ENCODE assay signal across 9 mouse cellular contexts in the genomic region with DNA sequence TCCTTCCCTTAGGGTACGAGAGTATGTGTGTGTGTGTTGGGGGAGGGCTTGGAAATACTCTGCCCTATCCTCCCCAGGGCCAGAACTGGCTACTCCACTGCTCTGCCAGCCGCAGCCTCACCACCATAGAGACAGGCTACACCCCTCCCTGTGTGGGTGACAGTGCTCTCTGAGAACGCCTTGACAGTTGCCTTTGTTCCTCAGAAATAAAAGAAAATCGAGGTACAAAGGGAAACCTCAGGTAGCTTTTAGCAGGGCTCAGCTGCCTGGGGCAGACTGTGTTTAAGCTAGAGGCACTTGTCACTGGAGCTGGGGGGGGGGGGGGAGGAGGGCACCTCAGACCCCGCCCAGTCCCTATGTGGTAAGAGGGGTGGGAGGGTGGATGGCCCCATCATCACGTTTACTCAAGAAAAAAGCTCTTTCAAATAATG. TPM values are rescaled to one million over a fixed set of nuclear protein-coding genes. Genes with fewer than 3 reads are reported as not detected.
DNase-seq lines count a peak whose midpoint lies in the region; ATAC-seq lines count a peak whose summit lies in the region.
"Had no signal": no experiment of that assay in that cellular context is flagged by ENCODE, and none has a peak within 500 bp of the region (broad histone marks: within the 10 kb centered on the region; RNA-seq: fewer than 3 reads in every experiment).

No protein-coding gene starts in this region.

- H3K27me3 ChIP-seq in forebrain, embryonic 16.5 days (replicated peaks; ENCODE audit: control insufficient read depth, insufficient read depth, low read length): no peaks in the 10 kb centered on the region
- no peaks in the 10 kb centered on the region for H3K27me3 ChIP-seq in midbrain, embryonic 16.5 days (ENCODE audit: control insufficient read depth, insufficient read depth, low read depth, low read length)

- H3K27ac ChIP-seq in forebrain, embryonic 16.5 days (ENCODE audit: low read length): peak overlapping the region; percentile 100
- H3K27ac ChIP-seq in midbrain, embryonic 16.5 days (ENCODE audit: low read length): peak overlapping the region; percentile 80

- DNase-seq in CD4-positive, CD25-positive, alpha-beta regulatory T cell, adult 2 months (ENCODE audit: low read depth, low spot score): peak; percentile 70
- DNase-seq in CD8-positive naive resting alpha-beta T cell, adult 2 months (ENCODE audit: low read depth in 2 of 2, low spot score in 2 of 2): peak; percentile 63 to 71
- no peak for DNase-seq in ovary, postnatal 10 days (ENCODE audit: low spot score)
- no peak for DNase-seq in left cerebral cortex, postnatal 25 days (ENCODE audit: low spot score in 2 of 2)
- DNase-seq in yolk sac, embryonic 10.5 days (ENCODE audit: low spot score): no peak

- no peak overlapping the region for H3K4me3 ChIP-seq in forebrain, embryonic 16.5 days (replicated peaks; ENCODE audit: low read length)
- H3K4me3 ChIP-seq in midbrain, embryonic 16.5 days (ENCODE audit: low read depth, low read length): no peak overlapping the region
- H3K4me3 ChIP-seq: megakaryocyte, embryonic 14.5 days had no signal

- H3K4me2 ChIP-seq in forebrain, embryonic 16.5 days (ENCODE audit: low read length): peak overlapping the region; percentile 25
- peak overlapping the region; percentile 7; the same call in 1 of the 2 replicates for H3K4me2 ChIP-seq in midbrain, embryonic 16.5 days (ENCODE audit: low read length)

- 5% methylated on average over 6 of the region's 6 CpGs for WGBS in forebrain, embryonic 16.5 days
- WGBS in midbrain, embryonic 16.5 days: 3% methylated on average over 6 of the region's 6 CpGs

- peak overlapping the region; percentile 50 for H3K9ac ChIP-seq in forebrain, embryonic 16.5 days (replicated peaks; ENCODE audit: low read depth, low read length)
- H3K9ac ChIP-seq in midbrain, embryonic 16.5 days (ENCODE audit: low read depth, low read length): 0 out of 2 replicates have a peak overlapping the region, but pooled peaks have one; percentile 15

- no peaks in the 10 kb centered on the region for H3K9me3 ChIP-seq in forebrain, embryonic 16.5 days (ENCODE audit: control insufficient read depth, low read length)
- H3K9me3 ChIP-seq in midbrain, embryonic 16.5 days (replicated peaks; ENCODE audit: control insufficient read depth, low read length, poor library complexity, severe bottlenecking): no peaks in the 10 kb centered on the region
- H3K9me3 ChIP-seq: megakaryocyte, embryonic 14.5 days had no signal

- H3K4me1 ChIP-seq in forebrain, embryonic 16.5 days (replicated peaks; ENCODE audit: control insufficient read depth, insufficient read depth, low read length): peaks cover 75% of the 10 kb centered on the region
- peaks cover 49% of the 10 kb centered on the region for H3K4me1 ChIP-seq in midbrain, embryonic 16.5 days (ENCODE audit: control insufficient read depth, insufficient read depth, low read length)

- intact Hi-C loops in left cerebral cortex, postnatal 25 days (cut with DNase I): no loop called here

- H3K36me3 ChIP-seq in forebrain, embryonic 16.5 days (ENCODE audit: control insufficient read depth, insufficient read depth): no peaks in the 10 kb centered on the region
- H3K36me3 ChIP-seq in midbrain, embryonic 16.5 days (ENCODE audit: control insufficient read depth, insufficient read depth, low read length): no peaks in the 10 kb centered on the region

- peak; percentile 72 for ATAC-seq in forebrain, embryonic 16.5 days
- ATAC-seq in midbrain, embryonic 16.5 days: peak; percentile 78

RNA-seq across cellular contexts. Expression of a gene that starts 6.3 kb away (rescaled TPM):
- 0.51 and 0.79 TPM in 2 replicates for polyA plus RNA-seq in forebrain, embryonic 16.5 days (2015; fragmentation: Nextera tagmentation; extraction: Ambion mirVana)
- 0.31 and 0.90 TPM in 2 replicates for polyA plus RNA-seq in midbrain, embryonic 16.5 days (2015; fragmentation: Nextera tagmentation; extraction: Ambion mirVana)
- total RNA-seq in left cerebral cortex, postnatal 25 days (2021): 1 to 10 TPM in 1 of 2 experiments, under 1 TPM in 1; 0.55 to 1.1 TPM
- polyA plus RNA-seq: heart, embryonic 14.5 days had no signal

RNA-seq across cellular contexts. Expression of a gene that starts 48.7 kb away (rescaled TPM):
- polyA plus RNA-seq in forebrain, embryonic 16.5 days (2015; fragmentation: Nextera tagmentation; extraction: Ambion mirVana): 9.2 and 11.7 TPM in 2 replicates
- 8.1 and 9.7 TPM in 2 replicates for polyA plus RNA-seq in midbrain, embryonic 16.5 days (2015; fragmentation: Nextera tagmentation; extraction: Ambion mirVana)
- total RNA-seq in left cerebral cortex, postnatal 25 days (2021): 1 to 10 TPM; 7.2 to 8.7 TPM

Comparison
In these comparisons a context has a peak if more than half of its experiments do, and no peak if none do; other contexts are left out.
1. DNase-seq: peak in CD4-positive, CD25-positive, alpha-beta regulatory T cell, adult 2 months (single experiment) and CD8-positive naive resting alpha-beta T cell, adult 2 months (2 of 2); none in ovary, postnatal 10 days (single experiment), left cerebral cortex, postnatal 25 days (0 of 2) and yolk sac, embryonic 10.5 days (single experiment).